In genomic region chr15:79797096-79797495, GRCm38 (mm10) we compare ENCODE assay signal across 19 mouse cellular contexts. TPM values are rescaled to one million over a fixed set of nuclear protein-coding genes. Genes with fewer than 3 reads are reported as not detected.
"Had no signal": no experiment of that assay in that cellular context is flagged by ENCODE, and none has a peak within 500 bp of the region (broad histone marks: within the 10 kb centered on the region; RNA-seq: fewer than 3 reads in every experiment).

No protein-coding gene starts in this region.

- H3K4me3 ChIP-seq: midbrain, embryonic 10.5 days; midbrain, embryonic 12.5 days; myocyte; neural tube, embryonic 13.5 days; neural tube, embryonic 15.5 days had no signal

- DNase-seq: lung, embryonic 14.5 days; lung, postnatal 10 days; lung, postnatal 4 days; midbrain, embryonic 14.5 days; retina, postnatal 1 day; right cerebral cortex, adult 18-20 months; right cerebral cortex, postnatal 25 days; right cerebral cortex, postnatal 4 days; spleen, adult 18-20 months; thymus, adult 18-20 months; thymus, postnatal 14 days; thymus, postnatal 36 days had no signal

- H3K27ac ChIP-seq: midbrain, embryonic 10.5 days; midbrain, embryonic 12.5 days; neural tube, embryonic 13.5 days; neural tube, embryonic 15.5 days had no signal

RNA-seq across cellular contexts. Expression of gene Nptxr, which starts 7.5 kb away (rescaled TPM):
- total RNA-seq: megakaryocyte-erythroid progenitor cell, adult 5-6 weeks had no signal

RNA-seq across cellular contexts. Expression of gene Npcd, which starts 36.9 kb away (rescaled TPM):
- total RNA-seq: megakaryocyte, adult 5-6 weeks; megakaryocyte-erythroid progenitor cell, adult 5-6 weeks had no signal
